Mouse (Mus musculus) C2C12 (cell line): ENCODE measurements at regions not wholly inside any gene's neighbourhood (a gene's known extent, or its start where the extent isn't known, plus 50 kb on each side); places are given as distances from the start of the nearest gene placed in this dataset.

Source experiments
- H3K27me3 ChIP-seq: one replicate; pipeline ENCODE4 v1.6.1; 2011; ENCODE audit not compliant: control insufficient read depth, insufficient read depth, insufficient read length
- H3K36me3 ChIP-seq: one replicate; pipeline ENCODE4 v1.6.1; 2011; ENCODE audit not compliant: control insufficient read depth, insufficient read depth
- H3K4me3 ChIP-seq: one replicate; pipeline ENCODE4 v1.5.1; 2011; ENCODE audit warnings: mild to moderate bottlenecking, control low read depth; ENCODE audit not compliant: poor library complexity, insufficient read depth, severe bottlenecking
- H3K79me2 ChIP-seq: one replicate; pipeline ENCODE4 v1.6.1; 2011; ENCODE audit not compliant: control insufficient read depth, insufficient read depth
- H3K79me3 ChIP-seq: one replicate; pipeline ENCODE4 v1.6.1; 2011; ENCODE audit warnings: low read depth, control low read depth
- H3ac ChIP-seq: one replicate; pipeline ENCODE3; 2011; ENCODE audit warnings: low read depth; ENCODE audit not compliant: control insufficient read depth, insufficient read length
- CEBPB ChIP-seq: IDR thresholded peaks from one replicate; pipeline ENCODE4 v1.6.1; 2011; ENCODE audit warnings: low read depth, mild to moderate bottlenecking, control low read depth, moderate library complexity
- CTCF ChIP-seq: IDR thresholded peaks from one replicate; pipeline ENCODE4 v1.5.1; 2011; ENCODE audit not compliant: control insufficient read depth, insufficient read depth, insufficient read length
- FOSL1 ChIP-seq: IDR thresholded peaks from one replicate; pipeline ENCODE4 v1.8.0; 2011; ENCODE audit warnings: mild to moderate bottlenecking, low read length; ENCODE audit not compliant: poor library complexity, insufficient read depth, severe bottlenecking
- MAX ChIP-seq: IDR thresholded peaks from one replicate; pipeline ENCODE4 v1.6.1; 2011; ENCODE audit warnings: mild to moderate bottlenecking, control low read depth
- MYOD1 ChIP-seq: IDR thresholded peaks from one replicate; pipeline ENCODE4 v1.6.1; 2011; ENCODE audit warnings: low read depth; ENCODE audit not compliant: control insufficient read depth, insufficient read length
- MYOG ChIP-seq: IDR thresholded peaks from one replicate; pipeline ENCODE4 v1.6.1; 2011; ENCODE audit not compliant: control insufficient read depth, insufficient read length; ENCODE audit errors: extremely low read depth
- USF1 ChIP-seq: IDR thresholded peaks from one replicate; pipeline ENCODE4 v1.6.1; 2011; ENCODE audit warnings: low read depth, mild to moderate bottlenecking, control low read depth, moderate library complexity

DNA sequence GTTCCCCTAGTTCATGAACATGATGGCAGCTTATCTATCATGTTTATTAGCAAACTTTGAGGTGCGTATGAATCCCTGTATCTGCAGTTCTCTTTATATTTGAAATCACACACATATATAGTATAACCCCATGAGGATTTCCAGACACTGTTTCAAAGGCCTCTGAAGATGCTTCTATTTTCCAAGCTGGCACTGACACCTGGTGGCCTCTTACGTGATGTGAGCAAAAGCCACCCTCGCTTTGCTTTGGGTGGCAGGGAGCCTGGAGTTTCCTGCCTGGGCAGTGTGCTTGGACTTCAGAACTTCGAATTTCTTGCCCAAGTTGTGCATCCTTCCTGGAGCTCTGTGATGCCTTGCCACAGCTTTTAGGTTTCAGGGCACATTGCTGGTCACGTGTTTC is 1817.1 kb downstream of the 9330182O14Rik start:
- no peaks in the 10 kb centered on the region for H3K79me3 ChIP-seq
- no peaks in the 10 kb centered on the region for H3K36me3 ChIP-seq
- H3K4me3 ChIP-seq: no peak overlapping the region
- H3K27me3 ChIP-seq: no peaks in the 10 kb centered on the region
- H3K79me2 ChIP-seq: no peaks in the 10 kb centered on the region
- H3ac ChIP-seq: no peak overlapping the region
- TF ChIP-seq MAX (no peak), CTCF (peak; percentile 42)

- no peak overlapping the region for H3K4me3 ChIP-seq
- no peak overlapping the region for H3ac ChIP-seq
- H3K36me3 ChIP-seq: no peaks in the 10 kb centered on the region
- no peaks in the 10 kb centered on the region for H3K27me3 ChIP-seq
- H3K79me2 ChIP-seq: no peaks in the 10 kb centered on the region
- TF ChIP-seq CEBPB (no peak), CTCF (no peak), MYOD1 (no peak), FOSL1 (no peak), MAX (no peak), MYOG (no peak), USF1 (no peak)
- H3K79me3 ChIP-seq: no peaks in the 10 kb centered on the region
Observed at GRCm38 (mm10) chr15:41960597-41960996, 1826.4 kb downstream of the 9330182O14Rik start.

DNA sequence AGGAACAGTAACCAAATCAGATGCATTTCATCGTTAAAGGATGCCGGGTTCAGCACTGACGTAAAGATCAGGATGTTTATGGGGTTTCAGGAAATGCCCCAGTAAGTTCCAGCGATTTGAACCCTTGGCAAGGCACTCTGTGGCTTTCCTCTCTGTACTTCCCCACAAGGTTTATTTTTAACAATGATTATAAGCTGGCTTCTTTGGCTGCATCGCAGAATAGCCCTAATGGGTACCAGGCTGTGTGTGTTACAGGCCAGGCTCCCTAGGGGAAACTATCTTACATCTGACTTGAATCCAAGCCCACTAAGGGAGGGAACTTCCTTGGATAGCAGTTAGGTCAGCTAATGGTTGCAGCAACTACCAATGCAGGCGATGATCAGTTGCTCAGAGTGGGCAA is 1836.7 kb downstream of the 9330182O14Rik start:
- Histone ChIP-seq H3K79me2 (no peaks in the 10 kb centered on the region), H3K36me3 (no peaks in the 10 kb centered on the region), H3K79me3 (no peaks in the 10 kb centered on the region), H3ac (no peak overlapping the region), H3K4me3 (no peak overlapping the region), H3K27me3 (no peaks in the 10 kb centered on the region)
- no peak for TF ChIP-seq USF1
- no peak for TF ChIP-seq MYOG
- TF ChIP-seq FOSL1: no peak
- TF ChIP-seq CEBPB: no peak
- no peak for TF ChIP-seq CTCF
- no peak for TF ChIP-seq MAX
- TF ChIP-seq MYOD1: no peak

DNA sequence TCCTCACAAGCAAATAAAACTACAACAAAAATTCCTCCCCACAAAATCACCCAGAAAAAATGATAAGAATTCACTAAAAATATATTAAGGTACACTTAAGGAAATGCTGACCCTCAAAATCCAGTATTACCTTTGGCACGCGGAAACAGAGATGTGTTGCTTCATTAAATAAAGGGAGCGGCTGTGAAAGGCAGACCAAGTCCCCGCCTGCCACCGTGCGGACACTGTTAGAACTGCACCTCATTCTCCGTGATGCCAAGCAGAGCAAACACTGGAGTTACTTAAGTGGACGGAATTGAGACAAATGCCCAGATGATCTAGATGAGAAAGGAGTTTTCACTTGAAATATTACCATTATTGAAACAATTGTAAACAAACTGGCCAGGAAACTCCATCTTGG is 1839.1 kb downstream of the 9330182O14Rik start:
- Histone ChIP-seq H3K27me3 (no peaks in the 10 kb centered on the region), H3ac (no peak overlapping the region), H3K36me3 (no peaks in the 10 kb centered on the region), H3K79me3 (no peaks in the 10 kb centered on the region), H3K4me3 (no peak overlapping the region), H3K79me2 (no peaks in the 10 kb centered on the region)
- no peak for TF ChIP-seq USF1
- TF ChIP-seq CTCF: peak; percentile 89
- TF ChIP-seq MYOD1: no peak
- peak; percentile 55 for TF ChIP-seq CEBPB
- no peak for TF ChIP-seq FOSL1
- TF ChIP-seq MAX: no peak

DNA sequence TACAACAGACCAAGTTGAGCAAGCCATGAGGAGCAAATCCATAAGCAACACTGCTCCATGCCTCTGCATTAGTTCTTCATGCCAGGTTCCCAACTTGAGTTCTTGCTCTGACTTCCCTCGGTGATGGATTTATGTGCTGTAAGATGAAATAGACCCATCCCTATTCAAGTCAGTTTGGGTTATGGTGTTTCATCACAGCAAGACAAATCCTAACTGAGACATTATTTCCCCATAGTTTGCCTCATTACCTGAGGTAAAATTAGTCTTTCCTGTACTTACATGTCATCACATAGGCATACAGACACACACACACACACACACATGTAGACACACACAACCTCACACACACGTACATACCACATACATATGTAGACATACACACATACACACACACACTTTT is 1843.0 kb downstream of the 9330182O14Rik start:
- Histone ChIP-seq H3K36me3 (no peaks in the 10 kb centered on the region), H3K4me3 (no peak overlapping the region), H3K79me2 (no peaks in the 10 kb centered on the region), H3K79me3 (no peaks in the 10 kb centered on the region), H3ac (no peak overlapping the region), H3K27me3 (no peaks in the 10 kb centered on the region)
- no peak for TF ChIP-seq CTCF
- no peak for TF ChIP-seq CEBPB
- no peak for TF ChIP-seq FOSL1
- TF ChIP-seq MYOG: no peak
- no peak for TF ChIP-seq MAX
- no peak for TF ChIP-seq MYOD1

- Histone ChIP-seq H3K79me3 (no peaks in the 10 kb centered on the region), H3K4me3 (no peak overlapping the region), H3K36me3 (no peaks in the 10 kb centered on the region), H3ac (no peak overlapping the region), H3K27me3 (no peaks in the 10 kb centered on the region), H3K79me2 (no peaks in the 10 kb centered on the region)
- TF ChIP-seq MYOD1 (no peak), CTCF (no peak)
Observed at GRCm38 (mm10) chr15:41977649-41978231, 1843.6 kb downstream of the 9330182O14Rik start.
